Mouse (Mus musculus) c-Kit-negative CD71-positive TER-119-positive erythroid progenitor cells, embryonic 14.5 days (primary cell): ENCODE results near the gene Cnksr3.

ENCODE experiments used
- DNase-seq: peaks from one replicate; pipeline ENCODE4 v3.0.0-alpha.2; 2013; ENCODE audit warnings: low read depth, low spot score

Gene Cnksr3

DNA sequence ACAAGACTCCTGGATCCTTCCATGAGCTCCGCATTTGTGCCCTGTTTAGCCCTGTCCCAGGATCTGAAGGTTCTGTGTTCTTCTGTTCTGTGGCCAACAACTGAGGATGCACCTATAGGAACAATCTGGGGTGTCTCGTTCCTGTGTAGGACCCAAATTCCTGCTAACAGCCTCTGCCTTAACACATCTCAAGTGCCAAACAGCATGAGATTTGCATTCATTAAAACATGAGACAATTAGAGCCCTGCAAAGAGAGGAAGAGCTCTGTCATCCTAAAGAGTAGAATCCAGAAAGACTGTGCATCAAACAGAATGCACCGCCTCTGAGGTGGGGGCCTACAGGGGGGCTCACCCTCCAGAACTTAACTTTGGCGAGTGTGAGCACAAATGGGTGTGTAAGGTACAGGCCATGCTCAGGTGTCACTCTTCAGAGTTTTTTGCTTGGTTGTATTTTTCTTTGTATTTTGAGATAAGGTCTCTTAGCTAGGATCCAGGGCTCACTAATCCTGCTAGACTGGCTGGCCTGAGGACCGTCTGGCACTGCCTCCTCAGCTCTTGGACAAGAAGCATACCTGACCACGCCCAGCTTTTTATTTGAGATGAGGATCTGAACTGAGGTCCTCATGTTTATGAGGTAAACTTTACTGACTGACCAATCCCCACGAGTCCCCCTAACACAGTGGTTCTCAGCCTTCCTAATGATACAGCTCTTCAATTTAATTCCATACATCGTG, 15.2 kb downstream of the Cnksr3 start:
- no peak for DNase-seq

DNA sequence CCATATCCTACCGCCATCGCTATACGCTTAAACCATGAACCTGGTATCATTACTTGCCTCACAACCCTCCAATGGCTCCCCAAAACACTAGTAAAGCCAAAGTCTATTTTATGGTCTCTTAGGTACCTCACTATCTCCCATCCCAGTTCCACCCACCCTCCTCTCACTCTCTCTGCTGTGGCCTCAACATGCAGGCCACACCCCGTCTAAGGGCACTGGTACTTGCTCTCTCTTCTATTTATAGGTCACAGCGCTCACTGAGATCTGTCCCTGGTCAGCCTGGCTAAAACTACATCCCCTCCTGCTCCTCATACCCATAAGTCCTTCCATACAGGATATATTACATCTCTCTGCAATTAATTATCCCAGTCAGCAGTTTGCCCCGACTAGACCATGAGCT, 16.1 kb downstream of the Cnksr3 start:
- DNase-seq = no peak

DNA sequence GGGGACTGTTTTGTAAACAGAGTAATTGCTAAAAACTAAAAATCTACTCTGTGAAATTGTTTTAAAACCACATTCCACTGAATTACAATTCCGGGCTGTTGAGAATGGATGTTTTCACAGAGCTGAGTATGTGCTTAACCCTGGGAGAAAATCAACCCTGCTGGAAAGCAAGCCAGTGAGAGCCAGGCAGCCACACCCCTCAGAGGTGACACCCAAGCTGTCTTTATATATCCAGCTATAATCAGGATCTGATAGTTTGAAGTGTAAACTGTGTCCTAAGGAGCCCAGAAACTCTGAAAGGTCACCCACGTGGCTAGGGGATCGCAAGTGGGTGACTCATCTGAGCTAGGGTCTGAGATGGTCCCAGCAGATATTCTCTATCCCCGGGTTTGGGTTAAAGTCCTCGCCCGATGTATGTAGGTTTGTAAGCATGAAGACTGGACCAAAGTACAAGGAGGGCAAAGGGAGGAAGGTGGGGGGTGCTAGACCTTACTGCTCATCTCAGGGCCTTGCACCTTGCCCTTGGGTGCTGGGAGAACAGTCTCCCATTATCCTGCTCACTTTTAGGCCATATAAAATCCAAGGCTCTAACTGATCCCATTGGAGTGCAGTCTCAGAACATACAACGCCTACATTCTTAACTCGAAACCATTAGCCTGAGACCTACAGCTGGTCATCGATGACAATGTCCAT, 20.2 kb downstream of the Cnksr3 start:
- no peak for DNase-seq

DNA sequence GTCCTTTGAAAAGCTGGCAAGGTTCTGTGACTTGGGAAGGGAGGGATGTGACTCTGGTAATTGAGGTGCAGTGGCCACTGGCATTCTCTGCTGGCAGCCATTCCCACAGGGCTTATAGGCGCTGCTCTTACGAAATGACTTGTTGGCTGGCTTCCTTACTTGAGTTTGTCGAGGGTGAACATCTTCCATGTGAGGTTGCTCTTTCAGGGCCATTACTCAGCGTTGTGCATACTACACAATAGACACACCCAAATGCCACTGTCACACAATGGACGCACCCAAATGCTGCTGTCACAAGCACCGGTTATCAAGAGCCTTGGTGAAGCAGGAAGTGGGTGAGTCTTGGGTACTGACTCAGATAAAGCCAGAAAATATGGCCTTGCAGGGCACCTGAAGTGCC, 22.8 kb downstream of the Cnksr3 start:
- DNase-seq = no peak

DNA sequence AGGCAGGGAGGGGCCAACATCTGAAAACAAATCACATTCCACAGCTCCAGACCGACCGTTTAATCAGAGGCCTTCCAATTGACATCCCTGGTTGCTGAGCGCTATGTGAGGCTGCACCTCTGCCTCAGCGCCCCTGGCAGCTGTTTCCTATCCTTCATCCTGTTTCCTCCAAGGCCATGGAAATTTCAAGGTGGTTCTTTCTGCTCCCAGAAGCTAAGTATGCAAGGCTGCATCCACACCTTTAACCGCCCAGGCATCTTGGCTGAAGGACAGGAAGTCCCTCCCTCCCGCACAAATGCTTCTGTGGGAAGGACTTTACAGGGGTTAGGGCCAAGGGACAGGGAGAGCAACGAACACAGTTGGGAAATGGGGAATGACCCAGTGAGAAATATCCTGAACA, 24.2 kb downstream of the Cnksr3 start:
- DNase-seq = no peak

DNA sequence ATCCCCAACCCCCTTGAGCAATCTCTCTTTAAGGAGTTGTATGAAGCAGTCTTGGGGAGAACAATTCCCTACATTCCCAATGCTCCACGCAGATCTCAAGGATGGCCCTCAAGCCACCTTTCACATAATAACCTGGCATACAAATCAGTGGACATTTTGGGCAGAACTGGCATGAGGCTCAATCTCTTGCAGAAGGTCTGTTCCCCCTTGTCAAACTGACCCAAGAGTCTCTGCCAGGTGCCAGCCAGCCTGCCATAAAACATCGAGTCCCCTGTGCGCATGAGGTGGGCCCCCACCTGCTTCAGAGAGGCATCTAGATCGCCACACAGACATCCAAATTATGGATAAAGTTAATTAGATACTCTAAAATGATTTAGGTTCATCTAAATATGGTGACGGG, 25.0 kb downstream of the Cnksr3 start:
- no peak for DNase-seq

DNA sequence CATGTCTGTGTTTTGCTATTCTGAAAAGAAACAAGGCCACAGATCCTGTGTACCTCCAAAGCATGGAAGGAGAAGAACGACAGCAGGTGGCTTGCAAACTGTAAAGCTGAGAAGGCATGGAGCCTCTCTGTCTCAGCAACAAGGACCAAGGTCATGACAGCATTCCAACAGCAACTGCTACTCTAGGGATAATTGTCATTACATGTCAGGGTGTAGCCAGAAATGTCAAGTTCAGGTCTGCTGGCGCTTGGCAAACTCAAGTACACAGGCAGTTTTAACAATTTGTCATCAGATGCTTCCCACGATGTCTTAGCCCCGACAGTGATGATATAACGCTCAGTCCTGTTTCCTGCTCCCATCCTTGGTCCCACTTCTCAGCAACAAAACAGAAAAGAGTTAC, 26.0 kb downstream of the Cnksr3 start:
- DNase-seq = no peak

DNA sequence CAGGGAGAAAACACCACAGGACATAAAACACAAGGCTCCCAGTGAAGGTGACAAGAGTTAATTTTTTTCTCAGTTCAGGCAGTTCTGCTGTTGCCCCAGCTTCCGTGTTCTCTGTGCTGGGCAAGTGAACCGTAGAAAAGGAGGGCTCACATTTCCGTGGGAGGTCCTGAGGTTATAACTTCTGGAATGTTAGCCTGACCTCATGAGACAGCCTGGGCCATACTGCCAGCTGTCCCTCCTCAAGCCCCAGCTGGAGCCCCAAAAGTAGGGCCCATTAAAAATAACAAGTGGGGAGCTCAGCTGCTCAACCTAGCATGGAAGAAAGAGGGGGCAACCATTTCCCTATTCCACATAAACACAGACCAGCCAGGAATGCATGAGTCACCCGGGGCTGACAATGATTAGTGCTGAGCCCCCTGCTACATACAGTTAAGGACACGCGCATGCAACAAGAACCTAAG, 28.8 kb downstream of the Cnksr3 start:
- DNase-seq = no peak

DNA sequence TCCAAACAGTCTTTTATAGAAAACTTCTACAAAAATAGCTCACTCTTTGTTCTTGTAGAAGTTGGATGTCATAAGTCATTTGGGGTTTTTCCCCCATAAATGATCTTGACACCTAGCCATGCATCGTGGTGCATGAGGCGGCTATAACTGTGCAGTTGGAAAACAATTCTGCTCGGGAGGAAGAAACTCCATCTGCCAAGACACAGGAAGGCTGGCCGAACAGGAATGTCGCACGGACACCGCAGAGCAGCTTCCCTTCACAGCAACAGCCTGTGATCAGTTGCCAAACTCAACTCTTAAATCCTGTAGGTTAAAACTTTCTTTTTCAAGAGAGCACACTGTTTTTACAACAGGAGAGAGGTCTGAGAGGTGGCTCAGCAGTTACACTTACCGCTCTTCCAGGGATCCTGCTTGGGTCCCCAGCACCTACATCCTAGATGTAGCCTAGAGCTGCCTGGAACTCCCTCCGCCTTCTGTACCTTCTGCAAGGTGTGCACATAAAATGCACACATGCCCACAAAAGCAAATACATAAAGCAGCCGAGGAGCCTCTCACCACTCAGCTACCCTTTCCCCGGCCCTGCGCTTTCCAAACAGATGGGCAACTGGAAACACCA, 29.4 kb downstream of the Cnksr3 start:
- DNase-seq = no peak

DNA sequence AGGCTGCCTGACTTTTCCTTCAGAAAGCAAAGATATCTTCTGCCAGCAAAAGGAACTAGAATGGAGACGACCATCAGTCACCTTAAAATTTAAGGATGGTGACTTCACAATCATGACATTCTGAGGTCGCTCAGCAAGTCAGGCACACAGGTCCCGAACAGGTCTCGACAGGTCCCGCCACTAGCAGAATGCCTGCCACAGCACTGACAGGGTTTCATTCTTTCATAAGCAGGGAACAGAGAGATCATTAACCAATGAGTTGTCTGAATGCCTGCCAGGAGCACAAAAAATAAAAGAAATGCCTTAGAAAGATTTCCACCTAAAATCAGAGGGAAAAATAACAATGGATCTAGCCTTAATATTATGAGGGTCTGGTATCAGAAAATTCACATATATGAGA, 31.7 kb downstream of the Cnksr3 start:
- DNase-seq = no peak

DNA sequence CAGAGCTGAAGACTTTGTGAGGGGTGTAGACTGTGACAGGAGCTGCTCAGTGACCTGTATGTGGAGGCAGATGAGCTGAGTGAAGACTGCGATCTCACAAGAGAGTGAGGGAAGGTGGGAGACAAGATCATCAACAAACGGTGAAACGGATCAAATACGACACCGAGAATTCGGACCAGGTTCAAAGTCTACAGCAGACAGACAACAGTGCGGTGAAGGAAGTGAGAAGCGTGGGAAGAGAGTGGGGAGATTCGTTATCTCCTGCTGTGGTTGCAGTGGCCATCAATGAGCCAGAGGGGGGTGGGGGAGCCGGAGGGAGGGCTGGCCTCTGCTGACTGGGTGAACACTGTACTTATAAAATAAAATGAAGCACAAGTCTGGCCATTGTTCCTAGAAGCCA, 33.5 kb downstream of the Cnksr3 start:
- no peak for DNase-seq

DNA sequence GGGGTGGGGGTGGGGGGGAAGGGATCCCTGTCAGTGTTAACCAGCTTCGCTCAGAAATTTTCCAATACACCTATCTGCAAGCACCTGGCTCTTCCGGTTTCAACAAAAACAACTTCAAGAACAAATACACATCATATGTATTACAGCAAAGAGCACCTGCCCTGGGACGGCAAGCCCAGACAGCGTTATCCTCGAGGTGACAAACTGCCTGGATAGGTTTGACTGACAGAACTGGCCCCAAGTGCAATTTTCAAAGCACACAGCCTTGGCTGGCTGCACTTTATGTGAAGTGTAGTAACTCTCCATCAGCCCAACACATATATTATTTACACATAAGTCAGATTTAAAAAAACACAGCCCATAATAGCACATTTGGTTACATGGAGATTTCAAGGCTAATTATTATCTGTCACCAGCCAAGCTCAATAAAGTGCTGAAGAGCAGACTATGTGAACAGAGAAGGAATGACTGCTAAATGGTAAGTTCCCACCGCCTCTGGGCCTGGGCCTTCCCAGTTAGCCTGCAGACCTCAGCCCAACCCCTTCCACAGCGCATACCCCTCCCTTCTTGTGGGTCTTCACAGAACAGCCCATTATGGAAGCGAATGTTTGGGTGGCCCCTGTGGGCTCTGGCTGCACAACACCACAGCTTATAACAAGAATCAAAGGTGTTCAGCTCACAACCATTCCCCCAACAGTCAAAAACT, 35.7 kb downstream of the Cnksr3 start:
- DNase-seq = no peak

DNA sequence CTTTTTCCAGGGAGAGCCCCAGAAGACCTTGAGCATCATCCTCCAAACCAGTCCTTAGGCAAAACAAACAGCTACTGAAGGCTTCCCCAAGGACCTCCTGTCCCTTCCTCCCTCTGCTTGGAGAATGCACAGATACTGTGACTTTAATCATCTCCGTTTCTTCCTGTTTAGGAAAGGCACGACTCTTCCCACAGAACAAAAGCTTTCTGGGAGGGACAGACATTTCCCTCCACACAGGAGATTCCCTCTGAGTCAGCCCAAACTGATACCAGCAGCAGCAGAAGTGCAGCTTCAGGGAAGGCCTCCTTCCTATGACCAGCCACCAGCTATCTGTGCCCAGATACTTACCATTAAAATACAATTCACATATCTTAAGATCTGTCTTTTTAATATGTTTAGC, 37.6 kb downstream of the Cnksr3 start:
- no peak for DNase-seq

DNA sequence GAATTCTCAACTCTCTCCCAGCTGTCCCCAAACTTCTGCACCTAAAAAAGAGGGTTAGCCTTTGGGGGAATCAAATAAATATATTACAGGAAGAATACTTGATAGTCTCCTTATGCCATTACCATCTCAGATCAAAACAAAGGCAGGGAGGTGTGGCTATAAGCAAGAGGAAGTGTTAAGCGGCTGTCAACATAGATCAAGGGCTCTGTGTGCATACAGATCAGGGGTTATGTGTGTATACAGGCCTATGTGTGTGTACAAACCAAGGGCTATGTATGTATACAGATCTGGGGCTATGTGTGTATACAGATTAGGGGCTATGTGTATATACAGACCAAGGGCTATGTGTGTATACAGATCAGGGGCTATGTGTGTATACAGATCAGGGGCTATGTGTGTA, 38.9 kb downstream of the Cnksr3 start:
- DNase-seq = no peak

DNA sequence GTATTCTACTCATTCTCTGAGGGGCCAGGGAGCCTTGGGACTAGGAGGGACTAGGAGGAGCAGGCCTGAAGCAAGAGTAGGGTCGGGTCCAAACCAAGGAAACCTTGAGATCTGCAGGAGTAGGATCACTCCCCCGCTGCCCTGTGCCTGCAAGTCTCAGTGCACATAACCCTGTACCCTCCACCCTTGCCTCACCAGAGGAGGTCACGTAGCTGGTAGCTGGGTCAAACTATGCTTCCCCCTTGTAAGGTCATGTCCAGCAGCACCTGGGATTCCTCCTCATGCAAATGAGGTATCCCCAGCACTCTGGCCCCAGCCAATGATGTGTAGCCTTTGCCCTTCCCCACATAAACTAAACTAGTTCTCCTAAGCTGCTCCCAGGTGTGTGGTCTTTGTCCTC, 41.6 kb downstream of the Cnksr3 start:
- DNase-seq = no peak

DNA sequence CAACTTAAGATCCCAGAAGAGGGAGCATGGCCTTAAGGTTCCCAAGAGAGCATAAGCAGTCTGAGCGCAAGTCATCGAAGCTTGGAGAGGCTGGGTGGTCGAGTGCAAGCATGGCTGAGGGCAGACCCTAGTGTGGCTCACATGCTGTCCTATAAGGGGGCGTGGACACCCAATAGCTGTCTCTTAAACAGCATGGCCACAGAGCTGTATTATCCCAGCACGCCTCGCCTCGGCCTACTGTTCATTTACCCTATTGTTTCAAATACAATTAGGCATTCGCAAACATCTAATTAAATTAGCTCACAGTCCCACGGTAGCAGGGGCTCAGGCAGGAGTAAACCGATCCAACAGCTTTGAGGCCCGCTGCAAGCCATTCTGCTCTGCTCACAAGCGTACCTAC, 49.0 kb downstream of the Cnksr3 start:
- DNase-seq = no peak

DNA sequence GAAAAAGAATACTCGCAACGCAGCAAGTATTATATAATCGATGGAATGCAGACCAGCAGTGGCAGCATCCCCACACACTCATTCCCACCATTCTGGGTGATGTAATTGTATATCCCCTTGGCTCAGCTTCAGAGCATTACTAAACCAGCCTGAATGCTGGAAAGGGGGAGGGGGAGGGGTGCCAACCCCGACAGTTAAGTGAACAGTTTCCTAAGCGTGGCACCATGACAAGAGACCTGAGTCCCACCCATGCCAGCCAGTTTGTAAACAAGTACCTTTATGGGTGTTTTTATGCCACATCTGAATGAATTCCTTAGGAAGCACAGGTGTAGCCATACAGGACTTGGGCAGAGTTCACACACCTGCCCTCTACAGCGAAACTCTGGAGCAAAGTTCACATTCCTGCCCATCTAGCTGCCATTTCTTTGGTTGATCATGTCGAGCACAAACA, 53.0 kb downstream of the Cnksr3 start:
- no peak for DNase-seq

DNA sequence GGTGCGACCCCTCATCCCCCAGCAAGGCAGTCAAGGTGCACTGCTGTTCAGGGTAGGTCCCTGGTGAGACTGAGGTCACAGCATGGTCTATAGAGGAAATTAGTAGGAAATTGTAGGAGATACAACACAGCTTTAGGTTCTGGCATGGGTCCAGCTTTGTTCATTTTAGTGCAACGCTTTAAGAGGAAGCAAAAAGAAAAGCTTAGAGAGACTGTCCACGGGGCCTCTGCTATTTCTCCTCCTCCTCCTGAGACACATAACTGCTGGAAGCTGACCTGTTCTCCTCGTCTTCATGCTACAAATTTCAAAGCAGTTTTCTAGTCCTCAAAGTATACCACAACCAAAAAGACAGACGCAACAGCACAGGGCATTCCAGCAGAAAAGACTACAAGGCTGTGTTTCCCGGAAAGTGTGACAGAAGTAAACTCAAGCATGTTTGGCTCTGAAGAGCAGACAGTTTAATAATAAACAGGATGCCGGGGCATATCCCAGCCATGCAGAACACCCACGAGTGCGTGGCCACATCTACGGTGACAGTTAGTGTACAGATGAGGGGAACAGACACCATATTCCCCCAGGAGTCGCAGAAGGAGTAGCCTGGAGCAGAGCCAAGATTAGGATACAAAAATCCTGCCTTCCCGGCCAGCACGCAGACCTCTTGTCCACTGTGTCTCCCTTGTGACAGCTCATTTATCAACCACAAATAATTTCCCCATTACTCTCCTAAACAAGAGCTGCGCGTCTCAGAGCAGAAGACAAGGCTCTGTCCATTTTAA, 53.6 kb downstream of the Cnksr3 start:
- no peak for DNase-seq

DNA sequence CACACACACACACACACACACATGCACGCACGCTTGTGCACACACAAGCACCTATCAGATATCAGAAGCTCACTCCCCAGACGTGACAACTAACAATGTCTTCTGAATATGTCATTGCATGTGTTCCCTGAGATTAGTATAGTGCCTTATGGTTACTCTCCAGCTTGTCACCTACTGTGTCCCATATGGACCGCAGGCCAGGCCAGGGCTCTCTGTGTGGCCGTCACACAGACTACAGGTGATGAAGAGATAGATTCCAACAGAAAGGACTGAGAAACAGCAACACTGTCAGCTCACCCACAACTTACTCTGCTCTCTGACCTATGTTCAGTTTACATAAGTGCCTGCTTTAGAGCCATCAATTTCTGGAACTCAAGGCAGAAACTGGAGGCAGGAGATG, 57.2 kb downstream of the Cnksr3 start:
- DNase-seq = no peak

DNA sequence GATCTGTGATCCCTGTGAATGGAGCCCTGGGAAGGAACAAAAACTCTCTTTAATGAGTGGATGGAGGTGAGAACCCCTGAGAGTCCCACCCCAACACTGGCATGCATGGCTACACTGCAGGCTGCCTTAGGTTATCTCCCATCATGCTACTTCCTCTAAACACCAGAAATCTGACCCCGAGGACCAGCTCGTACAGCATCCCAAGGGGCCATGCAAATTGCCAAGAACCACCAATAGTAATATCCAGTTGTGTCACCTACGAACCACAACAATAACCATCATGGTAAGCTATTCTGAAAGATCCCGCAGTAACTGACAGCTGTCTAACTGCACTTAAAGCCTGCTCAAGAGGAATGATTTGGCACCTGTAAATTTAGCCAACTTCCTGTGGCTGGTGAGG, 59.1 kb downstream of the Cnksr3 start:
- DNase-seq = no peak
